In the genomic region with DNA sequence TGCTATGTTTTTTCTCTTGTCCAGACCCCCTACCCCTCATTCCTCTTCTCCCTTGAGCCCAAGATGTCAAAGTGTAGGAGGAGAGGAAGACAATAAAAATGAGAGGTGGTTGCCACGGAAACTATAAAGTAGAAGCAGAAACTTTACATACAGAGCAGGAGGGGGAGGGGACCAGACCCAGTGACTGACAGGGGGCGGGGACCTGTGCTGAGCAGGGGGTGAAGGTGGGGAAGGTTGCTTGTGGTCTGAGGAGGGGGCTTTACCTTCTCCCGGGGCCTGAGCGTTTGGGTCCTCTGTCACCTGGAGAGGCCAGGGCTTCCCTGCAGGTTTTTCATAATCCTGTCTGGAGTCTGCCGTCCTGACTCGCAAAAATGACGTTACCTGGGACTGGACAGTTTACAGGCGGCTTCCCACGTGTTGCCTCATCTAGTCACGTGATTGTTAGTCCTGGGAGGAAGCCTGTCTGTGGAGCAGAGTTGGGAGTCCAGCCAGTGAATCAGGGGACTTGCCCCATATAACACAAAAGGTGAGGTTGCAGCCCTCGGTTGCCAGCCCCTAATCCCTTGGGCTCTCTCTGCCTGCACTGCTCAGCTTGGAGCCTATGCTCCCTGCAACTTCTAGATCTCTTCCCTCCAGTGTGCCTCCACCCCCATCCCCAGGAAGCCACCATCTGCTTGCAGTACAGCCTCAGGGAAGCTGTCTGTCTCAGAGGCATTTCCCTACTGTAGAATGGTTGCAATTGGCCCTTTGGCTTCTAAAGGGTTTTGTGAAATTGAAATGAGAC, we compare ENCODE assay signal across 8 mouse cellular contexts. TPM values are rescaled to one million over a fixed set of nuclear protein-coding genes. Genes with fewer than 3 reads are reported as not detected.
DNase-seq lines count a peak whose midpoint lies in the region; ATAC-seq and TF ChIP-seq lines count a peak whose summit lies in the region.

No protein-coding gene starts in this region.

- no peak overlapping the region for H3K4me3 ChIP-seq in heart, postnatal 0 days (ENCODE audit: low read depth, low read length)
- no peak overlapping the region for H3K4me3 ChIP-seq in limb, embryonic 15.5 days

- 21% methylated on average over 11 of the region's 11 CpGs for WGBS in heart, postnatal 0 days
- WGBS in limb, embryonic 15.5 days: 7% methylated on average over 11 of the region's 11 CpGs

- TF ChIP-seq EP300 in heart, postnatal 0 days (IDR thresholded peaks at IDR 0.05; ENCODE audit: low read depth): no peak

- H3K4me2 ChIP-seq in heart, postnatal 0 days (ENCODE audit: low read depth, low read length): no peak overlapping the region
- 0 out of 2 replicates have a peak overlapping the region, but pooled peaks have one; percentile 17 for H3K4me2 ChIP-seq in limb, embryonic 15.5 days

- H3K9me3 ChIP-seq in heart, postnatal 0 days (replicated peaks; ENCODE audit: control insufficient read depth, low read length): no peaks in the 10 kb centered on the region
- H3K9me3 ChIP-seq in limb, embryonic 15.5 days: no peaks in the 10 kb centered on the region

- no peak overlapping the region for H3K9ac ChIP-seq in heart, postnatal 0 days (replicated peaks; ENCODE audit: low read depth, low read length)
- H3K9ac ChIP-seq in limb, embryonic 15.5 days: no peak overlapping the region

- H3K27me3 ChIP-seq in heart, postnatal 0 days (ENCODE audit: control insufficient read depth, insufficient read depth, low read length): no peaks in the 10 kb centered on the region
- H3K27me3 ChIP-seq in limb, embryonic 15.5 days: no peaks in the 10 kb centered on the region

- intact Hi-C loops in gastrocnemius, postnatal 14 days (cut with DNase I; ENCODE audit: low total_unique reads): no loop called here

- ATAC-seq in heart, postnatal 0 days (ENCODE audit: insufficient read depth, low read depth): no peak
- no peak for ATAC-seq in limb, embryonic 15.5 days (ENCODE audit: insufficient number of reproducible peaks, low FRiP score, low TSS enrichment, low read depth)

- peak; percentile 37 to 73 for DNase-seq in kidney, postnatal 25 days
- DNase-seq in kidney, postnatal 10 days: no peak
- DNase-seq in embryo, embryonic 10 days (ENCODE audit: low spot score): peak; percentile 51
- DNase-seq in heart, postnatal 0 days (ENCODE audit: low spot score): no peak
- DNase-seq in right cerebral cortex, postnatal 4 days: peak; percentile 32
- no peak for DNase-seq in B cell, adult 2 months
- no peak for DNase-seq in gastrocnemius, postnatal 14 days

- H3K27ac ChIP-seq in heart, postnatal 0 days (ENCODE audit: low read depth): 0 out of 2 replicates have a peak overlapping the region, but pooled peaks have one; percentile 65
- H3K27ac ChIP-seq in limb, embryonic 15.5 days: no peak overlapping the region

- peaks cover 59% of the 10 kb centered on the region for H3K4me1 ChIP-seq in heart, postnatal 0 days (ENCODE audit: control insufficient read depth, insufficient read depth)
- H3K4me1 ChIP-seq in limb, embryonic 15.5 days: peaks cover 77% of the 10 kb centered on the region

- no peaks in the 10 kb centered on the region for H3K36me3 ChIP-seq in heart, postnatal 0 days (replicated peaks; ENCODE audit: control insufficient read depth, insufficient read depth, low read length)
- no peaks in the 10 kb centered on the region for H3K36me3 ChIP-seq in limb, embryonic 15.5 days

- no peak for TF ChIP-seq CTCF in heart, postnatal 0 days (IDR thresholded peaks at IDR 0.05; ENCODE audit: low read depth)

RNA-seq across cellular contexts. Expression of gene Dab2ip, which starts 52.3 kb away (rescaled TPM):
- 57.7 and 61.1 TPM in 2 replicates for total RNA-seq in heart, postnatal 0 days (2014; rRNA removed; ENCODE audit: low replicate concordance)
- 23.8 and 23.9 TPM in 2 replicates for polyA plus RNA-seq in heart, postnatal 0 days (2015; fragmentation: Nextera tagmentation; extraction: Ambion mirVana)
- 57.8 and 60.6 TPM in 2 replicates for polyA plus RNA-seq in limb, embryonic 15.5 days (2015; fragmentation: Nextera tagmentation; extraction: Ambion mirVana)
- 10 to 100 TPM; 42.8 to 46.3 TPM for total RNA-seq in gastrocnemius, postnatal 14 days (2021)

Comparison
In these comparisons a context has a peak if more than half of its experiments do, and no peak if none do; other contexts are left out.
1. DNase-seq: peak in kidney, postnatal 25 days (2 of 2), embryo, embryonic 10 days (single experiment) and right cerebral cortex, postnatal 4 days (single experiment); none in kidney, postnatal 10 days (single experiment), heart, postnatal 0 days (single experiment), B cell, adult 2 months (0 of 2) and gastrocnemius, postnatal 14 days (single experiment).